Mouse (Mus musculus) testis, adult 2 months (tissue): ENCODE data around the gene Defb46. TPM values are rescaled to one million over a fixed set of nuclear protein-coding genes. Genes with fewer than 3 reads are reported as not detected.

Source experiments
- H3K27ac ChIP-seq: fragments of 200-500 bp; 2 replicates; pipeline ENCODE4 v1.5.1; 2012; ENCODE audit warnings: low read depth, low read length; ENCODE audit not compliant: control insufficient read depth, insufficient read depth
- H3K27me3 ChIP-seq: fragments of 200-500 bp; 2 replicates; pipeline ENCODE4 v1.6.1; 2012; ENCODE audit warnings: mild to moderate bottlenecking, low read length, moderate library complexity; ENCODE audit not compliant: control insufficient read depth, insufficient read depth
- H3K36me3 ChIP-seq: fragments of 200-500 bp; 2 replicates; pipeline ENCODE4 v1.6.1; 2012; ENCODE audit warnings: mild to moderate bottlenecking, low read length; ENCODE audit not compliant: control insufficient read depth, insufficient read depth
- H3K4me1 ChIP-seq: fragments of 200-500 bp; 2 replicates; pipeline ENCODE4 v1.6.1; 2012; ENCODE audit warnings: low read length; ENCODE audit not compliant: control insufficient read depth, insufficient read depth
- H3K4me3 ChIP-seq: fragments of 200-500 bp; 2 replicates; pipeline ENCODE4 v1.5.1; 2012; ENCODE audit warnings: low read depth, mild to moderate bottlenecking, low read length, moderate library complexity, mixed read lengths; ENCODE audit not compliant: control insufficient read depth
- CTCF ChIP-seq: fragments of 200-500 bp; IDR thresholded peaks from 2 replicates; pipeline ENCODE4 v1.5.1; 2012; ENCODE audit warnings: low read depth, mild to moderate bottlenecking, inconsistent platforms, low read length, moderate library complexity; ENCODE audit not compliant: control insufficient read depth, insufficient read depth, insufficient replicate concordance
- POLR2A ChIP-seq: fragments of 200-500 bp; IDR thresholded peaks from 2 replicates; pipeline ENCODE4 v1.6.1; 2012; ENCODE audit warnings: low read depth, mild to moderate bottlenecking, inconsistent platforms, low read length, moderate library complexity; ENCODE audit not compliant: control insufficient read depth
- polyA plus RNA-seq: library from polyadenylated mRNA; depleted of rRNA; stranded (reverse); fragments of >200 nt; gene quantifications from 2 replicates; pipeline ENCODE4 v1.2.3, GENCODE M21; 2012; rRNA removed

Defb46 gene
- polyA plus RNA-seq, result not detected in 2 replicates

DNA sequence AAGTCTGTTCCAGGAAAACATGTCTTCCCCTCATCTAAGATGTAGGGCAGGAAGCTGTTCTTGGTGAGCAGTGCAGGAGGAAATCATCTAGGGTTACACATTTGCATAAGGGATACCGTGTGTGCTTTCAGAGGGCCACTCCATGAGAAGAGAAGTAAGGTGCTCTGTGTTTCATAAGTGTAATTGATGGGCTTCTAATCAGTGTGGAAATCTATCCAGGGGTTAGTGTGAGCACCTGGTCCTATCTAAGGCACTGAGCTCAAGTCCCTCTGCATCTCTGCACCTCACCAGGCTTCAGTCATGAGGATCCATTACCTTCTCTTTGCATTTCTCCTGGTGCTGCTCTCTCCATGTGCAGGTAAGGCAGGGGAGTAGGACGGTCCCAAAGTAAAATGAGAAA, at the start of gene Defb46:
Gene Defb46, plus strand, starts transcription at position 301 of the 400 bp plus-strand sequence.
- Histone ChIP-seq H3K4me3 (no peak within 1 kb of the TSS), H3K27ac (no peak within 1 kb of the TSS), H3K27me3 (no peaks in the 10 kb centered on the region), H3K36me3 (no peaks in the 10 kb centered on the region), H3K4me1 (no peaks in the 10 kb centered on the region)
- TF ChIP-seq POLR2A (no peak), CTCF (no peak)

DNA sequence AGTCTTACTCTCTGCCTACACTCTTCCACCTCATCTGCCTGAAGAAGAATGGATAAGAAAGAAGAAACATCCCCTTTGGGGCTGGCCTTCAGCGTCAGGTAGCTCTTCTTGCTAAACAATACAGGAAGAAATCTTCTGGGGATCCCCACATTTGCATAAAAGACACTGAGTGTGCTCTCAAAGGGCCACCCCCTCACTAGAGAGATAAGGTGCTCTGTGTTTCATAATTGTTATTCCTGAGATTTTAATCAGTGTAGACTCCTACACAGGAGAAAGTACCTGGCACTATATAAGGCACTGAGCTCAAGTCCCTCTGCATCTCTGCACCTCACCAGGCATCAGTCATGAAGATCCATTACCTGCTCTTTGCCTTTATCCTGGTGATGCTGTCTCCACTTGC, 14.6 kb upstream of the Defb46 start, which contains the start of gene Defb6:
Gene Defb6, plus strand, starts transcription at position 318 of the 400 bp plus-strand sequence.
- Histone ChIP-seq H3K36me3 (no peaks in the 10 kb centered on the region), H3K4me1 (no peaks in the 10 kb centered on the region)
- TF ChIP-seq CTCF (no peak), POLR2A (no peak)

DNA sequence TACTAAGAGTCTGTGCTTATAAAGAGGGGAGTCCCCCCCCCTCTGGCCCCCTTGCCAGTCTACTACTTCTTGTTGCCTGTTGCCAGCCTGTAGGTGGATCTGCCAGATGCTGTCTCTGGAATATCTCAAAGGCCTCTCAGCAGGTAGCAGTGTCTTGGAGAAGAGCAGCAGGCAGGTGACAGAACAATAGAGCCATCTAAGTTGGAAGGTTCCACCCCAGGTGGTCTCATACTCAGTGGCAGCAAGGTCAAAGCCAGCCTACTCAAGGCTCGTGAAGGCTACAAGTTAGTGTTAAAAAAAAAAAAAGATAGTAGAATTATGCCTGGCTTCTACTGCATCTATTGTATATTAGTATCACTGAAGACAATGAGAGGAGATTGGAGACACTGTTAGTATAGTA, 1.6 kb upstream of the Defb46 start:
- H3K4me3 ChIP-seq, result no peak overlapping the region
- no peak for TF ChIP-seq POLR2A
- TF ChIP-seq CTCF, result no peak
- H3K36me3 ChIP-seq, result no peaks in the 10 kb centered on the region
- no peaks in the 10 kb centered on the region for H3K4me1 ChIP-seq
- H3K27ac ChIP-seq, result no peak overlapping the region
- H3K27me3 ChIP-seq, result no peaks in the 10 kb centered on the region

More for the DNA sequence above, 14.6 kb upstream of the Defb46 start, which contains the start of gene Defb6:
- Histone ChIP-seq H3K4me3 (no peak within 1 kb of the TSS), H3K27ac (no peak within 1 kb of the TSS), H3K27me3 (no peaks in the 10 kb centered on the region)

DNA sequence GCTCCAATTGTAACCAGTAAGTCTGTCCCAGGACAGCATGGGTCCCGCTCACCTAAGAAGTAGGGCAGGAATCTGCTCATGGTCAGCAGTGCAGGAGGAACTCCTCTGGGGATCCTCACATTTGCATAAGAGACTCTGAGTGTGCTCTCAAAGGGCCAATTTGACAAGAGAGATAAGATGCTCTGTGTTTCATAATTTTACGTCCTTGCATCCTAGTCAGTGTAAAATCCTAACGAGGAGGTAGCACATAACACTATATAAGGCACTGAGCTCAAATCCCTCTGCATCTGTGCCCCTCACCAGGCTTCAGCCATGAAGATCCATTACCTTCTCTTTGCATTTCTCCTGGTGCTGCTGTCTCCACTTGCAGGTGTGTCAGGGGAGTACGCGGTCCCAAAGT, 7.6 kb downstream of the Defb46 start, which contains the start of gene Defb5:
Gene Defb5, plus strand, starts transcription at position 301 of the 400 bp plus-strand sequence.
- TF ChIP-seq POLR2A (no peak), CTCF (no peak)
- Histone ChIP-seq H3K4me3 (no peak within 1 kb of the TSS), H3K36me3 (no peaks in the 10 kb centered on the region), H3K4me1 (no peaks in the 10 kb centered on the region), H3K27me3 (no peaks in the 10 kb centered on the region), H3K27ac (no peak within 1 kb of the TSS)

DNA sequence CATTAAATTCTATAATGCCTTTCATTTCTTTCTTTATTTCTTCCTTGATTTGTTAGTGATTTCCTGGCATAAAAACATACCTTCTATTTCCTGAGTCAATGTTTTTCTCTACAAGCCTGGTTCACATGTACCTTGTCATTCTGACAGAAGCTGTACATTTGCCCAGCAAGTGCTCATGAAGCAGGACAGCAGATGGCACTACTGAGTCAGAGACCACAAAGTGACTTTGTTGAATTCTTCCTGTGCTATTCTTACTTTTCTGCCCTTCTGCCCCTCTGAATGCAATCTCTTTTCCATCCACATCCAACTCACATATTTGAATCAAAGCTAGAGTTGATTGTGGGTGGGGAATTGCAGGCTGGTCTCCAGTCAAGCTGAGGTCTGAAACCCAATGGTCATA, 18.4 kb downstream of the Defb46 start:
- Histone ChIP-seq H3K4me3 (no peak overlapping the region), H3K27ac (no peak overlapping the region)
- TF ChIP-seq POLR2A (no peak), CTCF (no peak)

GRCm38 (mm10) chr8:19259667-19260066, 20.0 kb downstream of the Defb46 start:
- H3K4me3 ChIP-seq, result no peak overlapping the region
- no peaks in the 10 kb centered on the region for H3K36me3 ChIP-seq
- no peak overlapping the region for H3K27ac ChIP-seq
- H3K4me1 ChIP-seq, result no peaks in the 10 kb centered on the region
- H3K27me3 ChIP-seq, result no peaks in the 10 kb centered on the region
- TF ChIP-seq POLR2A (no peak), CTCF (no peak)

More for the DNA sequence above, 18.4 kb downstream of the Defb46 start:
- Histone ChIP-seq H3K27me3 (no peaks in the 10 kb centered on the region), H3K4me1 (no peaks in the 10 kb centered on the region), H3K36me3 (no peaks in the 10 kb centered on the region)

Other genes with a start within 250 kb of the Defb46 start
- gene Defb37, start 248.9 kb upstream of the Defb46 start, polyA plus RNA-seq, result 13.9 TPM in 1 of 2 replicates, not detected in the other
- gene Defb38, start 213.3 kb upstream of the Defb46 start, polyA plus RNA-seq, result 6.6 TPM in 1 of 2 replicates, not detected in the other
- not detected in 2 replicates for gene Defb39, start 175.1 kb upstream of the Defb46 start, polyA plus RNA-seq
- not detected in 2 replicates for gene Defb12, start 125.1 kb upstream of the Defb46 start, polyA plus RNA-seq
- gene Defb34, start 116.2 kb upstream of the Defb46 start, polyA plus RNA-seq, result not detected in 2 replicates
- not detected in 2 replicates for gene Gm45826, start 99.1 kb upstream of the Defb46 start, polyA plus RNA-seq
- gene Defb14, start 45.6 kb upstream of the Defb46 start, polyA plus RNA-seq, result 50.6 TPM in 1 of 2 replicates, not detected in the other
- gene Defb4, start 41.2 kb upstream of the Defb46 start, polyA plus RNA-seq, result not detected in 2 replicates
- 1.6 TPM in 1 of 2 replicates, not detected in the other for gene Defb6, start 14.4 kb upstream of the Defb46 start, polyA plus RNA-seq
- gene Defb5, start 7.7 kb downstream of the Defb46 start, polyA plus RNA-seq, result not detected in 2 replicates
- gene Defb3, start 53.4 kb downstream of the Defb46 start, polyA plus RNA-seq, result not detected in 2 replicates
- not detected in 2 replicates for gene Defb8, start 207.7 kb downstream of the Defb46 start, polyA plus RNA-seq